Mouse (Mus musculus): ENCODE measurements around the gene Dad1.

DNA sequence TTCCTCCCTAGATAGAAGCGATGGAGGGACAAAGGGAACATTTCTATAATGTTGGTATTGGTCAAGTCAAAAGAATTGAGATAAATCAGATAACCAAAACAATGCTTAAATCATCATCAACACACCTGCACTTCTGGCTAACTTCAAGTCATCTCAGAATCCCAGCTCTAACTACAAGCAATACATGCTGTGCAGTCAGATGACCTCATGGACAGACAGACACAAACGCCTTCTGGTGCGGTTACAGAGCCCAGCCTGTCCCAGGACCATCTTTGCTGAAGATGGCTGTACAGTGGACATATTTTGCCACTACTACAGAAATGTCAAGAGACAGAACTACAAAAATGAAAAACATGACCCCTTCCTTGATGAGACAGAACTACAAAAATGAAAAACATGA lies 16.5 kb upstream of the Dad1 start:
- TF ChIP-seq POLR2A (IDR thresholded peaks at IDR 0.05; ENCODE audit: borderline replicate concordance, low read depth, low read length) (no peak), CTCF (IDR thresholded peaks at IDR 0.05; ENCODE audit: low read depth, low read length) (no peak)

Data from bone marrow macrophage, adult 2 months (primary cell).